Mouse (Mus musculus) MEL (cell line): ENCODE measurements around the gene Ephx4. TPM values are rescaled to one million over a fixed set of nuclear protein-coding genes. Genes with fewer than 3 reads are reported as not detected.

Source experiments
- DNase-seq: peaks from one replicate; pipeline ENCODE4 v3.0.0; 2011; ENCODE audit warnings: low read depth, low spot score
- H3K27ac ChIP-seq: 2 replicates; pipeline ENCODE4 v1.5.1; 2012; ENCODE audit warnings: low read depth, mild to moderate bottlenecking, control low read depth, low read length, moderate library complexity; ENCODE audit not compliant: control insufficient read depth
- H3K27me3 ChIP-seq, 2 experiments: fragments of 150-350 bp in 1 of 2; sonication (generic) in 1 of 2; 2 replicates each; pipeline ENCODE4 v1.6.1; 2012; ENCODE audit warnings: low read length in 2 of 2, mild to moderate bottlenecking in 2 of 2, improper control_type of control experiment in 1 of 2, moderate library complexity in 1 of 2; ENCODE audit not compliant: insufficient read depth in 2 of 2, control insufficient read depth in 1 of 2
- H3K36me3 ChIP-seq, 2 experiments: 2 replicates each; pipeline ENCODE4 v1.6.1; 2012 to 2014; ENCODE audit warnings: low read length in 2 of 2, improper control_type of control experiment in 1 of 2, inconsistent platforms in 1 of 2, mild to moderate bottlenecking in 1 of 2; ENCODE audit not compliant: insufficient read depth in 2 of 2, control insufficient read depth in 1 of 2
- H3K4me1 ChIP-seq, 2 experiments: fragments of 150-350 bp in 1 of 2; sonication (generic) in 1 of 2; 2 replicates each; pipeline ENCODE4 v1.6.1; 2012; ENCODE audit warnings: low read length in 2 of 2, improper control_type of control experiment in 1 of 2, mild to moderate bottlenecking in 1 of 2; ENCODE audit not compliant: insufficient read depth in 2 of 2, control insufficient read depth in 1 of 2
- H3K4me3 ChIP-seq, 2 experiments: fragments of 150-350 bp in 1 of 2; sonication (generic) in 1 of 2; 2 replicates each; pipeline ENCODE4 v1.5.1; 2012; ENCODE audit warnings: low read depth in 2 of 2, low read length in 2 of 2, mild to moderate bottlenecking in 2 of 2, moderate library complexity in 2 of 2, control low read depth in 1 of 2, improper control_type of control experiment in 1 of 2; ENCODE audit not compliant: control insufficient read depth in 1 of 2, insufficient read depth in 1 of 2
- H3K79me2 ChIP-seq: 2 replicates; pipeline ENCODE4 v1.6.1; 2012; ENCODE audit warnings: mild to moderate bottlenecking, low read length, moderate library complexity; ENCODE audit not compliant: control insufficient read depth, poor library complexity, insufficient read depth
- H3K9ac ChIP-seq: 2 replicates; pipeline ENCODE4 v1.6.1; 2012; ENCODE audit warnings: low read depth, mild to moderate bottlenecking, control low read depth, low read length, moderate library complexity; ENCODE audit not compliant: control insufficient read depth, poor library complexity, severe bottlenecking
- H3K9me3 ChIP-seq: fragments of 150-350 bp; sonication (generic); replicated peaks from 2 replicates; pipeline ENCODE4 v1.6.1; 2012; ENCODE audit warnings: mild to moderate bottlenecking, low read length, improper control_type of control experiment, moderate library complexity; ENCODE audit not compliant: insufficient read depth
- BHLHE40 ChIP-seq: IDR thresholded peaks from 2 replicates; pipeline ENCODE4 v1.6.1; 2012; ENCODE audit warnings: low read depth, mild to moderate bottlenecking, inconsistent platforms, low read length, improper control_type of control experiment, borderline replicate concordance
- CHD1 ChIP-seq: IDR thresholded peaks from 2 replicates; pipeline ENCODE4 v1.6.1; 2012; ENCODE audit warnings: low read depth, mild to moderate bottlenecking, inconsistent platforms, low read length, improper control_type of control experiment
- CHD2 ChIP-seq: IDR thresholded peaks from 2 replicates; pipeline ENCODE4 v1.6.1; 2011; ENCODE audit warnings: low read length, improper control_type of control experiment
- CTCF ChIP-seq, 3 experiments: IDR thresholded peaks in 2 of 3; conservative IDR thresholded peaks in 1 of 3; 2 replicates each; pipeline ENCODE4 v1.5.1; 2011 to 2012; ENCODE audit warnings: low read length in 3 of 3, low read depth in 2 of 3, mild to moderate bottlenecking in 2 of 3, improper control_type of control experiment in 1 of 3, inconsistent platforms in 1 of 3, mixed read lengths in 1 of 3, moderate library complexity in 1 of 3; ENCODE audit not compliant: control insufficient read depth in 1 of 3, insufficient read depth in 1 of 3, poor library complexity in 1 of 3, severe bottlenecking in 1 of 3
- E2F4 ChIP-seq: IDR thresholded peaks from 2 replicates; pipeline ENCODE4 v1.6.1; 2011; ENCODE audit warnings: low read depth, low read length, improper control_type of control experiment, borderline replicate concordance
- ELF1 ChIP-seq: IDR thresholded peaks from 2 replicates; pipeline ENCODE4 v1.6.1; 2014; ENCODE audit warnings: low read depth, mild to moderate bottlenecking, inconsistent platforms, low read length, improper control_type of control experiment, moderate library complexity
- EP300 ChIP-seq, 2 experiments: IDR thresholded peaks; 2 replicates each; pipeline ENCODE4 v1.6.1; 2011; ENCODE audit warnings: improper control_type of control experiment in 2 of 2, low read length in 2 of 2, low read depth in 1 of 2, mild to moderate bottlenecking in 1 of 2
- ETS1 ChIP-seq: IDR thresholded peaks from 2 replicates; pipeline ENCODE4 v1.6.1; 2012; ENCODE audit warnings: low read depth, mild to moderate bottlenecking, inconsistent platforms, low read length, improper control_type of control experiment, moderate library complexity
- GABPA ChIP-seq: IDR thresholded peaks from 2 replicates; pipeline ENCODE4 v1.6.1; 2012; ENCODE audit warnings: low read depth, mild to moderate bottlenecking, inconsistent platforms, low read length, improper control_type of control experiment, moderate library complexity
- GATA1 ChIP-seq: IDR thresholded peaks from 2 replicates; pipeline ENCODE4 v1.6.1; 2011; ENCODE audit warnings: low read depth, low read length, improper control_type of control experiment
- HCFC1 ChIP-seq: IDR thresholded peaks from 2 replicates; pipeline ENCODE4 v1.6.1; 2012; ENCODE audit warnings: low read depth, mild to moderate bottlenecking, inconsistent platforms, low read length, improper control_type of control experiment, moderate library complexity
- JUND ChIP-seq: IDR thresholded peaks from 2 replicates; pipeline ENCODE4 v1.6.1; 2011; ENCODE audit warnings: low read depth, mild to moderate bottlenecking, improper control_type of control experiment, low read length
- KAT2A ChIP-seq: conservative IDR thresholded peaks from 2 replicates; pipeline ENCODE4 v1.6.1; 2012; ENCODE audit warnings: low read depth, low read length, improper control_type of control experiment, inconsistent platforms
- MAFK ChIP-seq: IDR thresholded peaks from 2 replicates; pipeline ENCODE4 v1.6.1; 2011; ENCODE audit warnings: low read depth, mild to moderate bottlenecking, low read length, improper control_type of control experiment, borderline replicate concordance
- MAX ChIP-seq: IDR thresholded peaks from 2 replicates; pipeline ENCODE4 v1.6.1; 2011; ENCODE audit warnings: low read length, improper control_type of control experiment
- MAZ ChIP-seq: IDR thresholded peaks from 2 replicates; pipeline ENCODE4 v1.6.1; 2012; ENCODE audit warnings: low read depth, mild to moderate bottlenecking, inconsistent platforms, low read length, improper control_type of control experiment
- MEF2A ChIP-seq: IDR thresholded peaks from 2 replicates; pipeline ENCODE4 v1.6.1; 2014; ENCODE audit warnings: low read depth, mild to moderate bottlenecking, inconsistent platforms, low read length, improper control_type of control experiment; ENCODE audit not compliant: poor library complexity, insufficient replicate concordance, severe bottlenecking; ENCODE audit errors: extremely low read depth
- MXI1 ChIP-seq: IDR thresholded peaks from 2 replicates; pipeline ENCODE4 v1.6.1; 2011; ENCODE audit warnings: mild to moderate bottlenecking, low read depth, low read length, improper control_type of control experiment
- MYB ChIP-seq: IDR thresholded peaks from 2 replicates; pipeline ENCODE4 v1.6.1; 2011; ENCODE audit warnings: mild to moderate bottlenecking, low read depth, low read length, improper control_type of control experiment
- NELFE ChIP-seq: IDR thresholded peaks from 2 replicates; pipeline ENCODE4 v1.6.1; 2011; ENCODE audit warnings: low read depth, low read length, improper control_type of control experiment
- NRF1 ChIP-seq: IDR thresholded peaks from 2 replicates; pipeline ENCODE4 v1.6.1; 2014; ENCODE audit warnings: low read depth, mild to moderate bottlenecking, inconsistent platforms, low read length, improper control_type of control experiment, moderate library complexity; ENCODE audit not compliant: poor library complexity, insufficient read depth, severe bottlenecking
- POLR2A ChIP-seq, 2 experiments: IDR thresholded peaks; 2 replicates each; pipeline ENCODE4 v1.6.1; 2011 to 2012; ENCODE audit warnings: low read length in 2 of 2, mild to moderate bottlenecking in 2 of 2, control low read depth in 1 of 2, improper control_type of control experiment in 1 of 2, low read depth in 1 of 2, moderate library complexity in 1 of 2; ENCODE audit not compliant: control insufficient read depth in 1 of 2, insufficient read depth in 1 of 2, poor library complexity in 1 of 2
- POLR2AphosphoS2 ChIP-seq: IDR thresholded peaks from 2 replicates; pipeline ENCODE4 v1.6.1; 2011; ENCODE audit warnings: low read length, improper control_type of control experiment
- POLR2AphosphoS5 ChIP-seq: IDR thresholded peaks from 2 replicates; pipeline ENCODE4 v1.6.1; 2012; ENCODE audit warnings: low read depth, borderline replicate concordance, mild to moderate bottlenecking, inconsistent platforms, low read length, moderate library complexity, mixed read lengths
- RAD21 ChIP-seq: IDR thresholded peaks from 2 replicates; pipeline ENCODE4 v1.6.1; 2011; ENCODE audit warnings: mild to moderate bottlenecking, low read depth, low read length, improper control_type of control experiment
- RCOR1 ChIP-seq: IDR thresholded peaks from 2 replicates; pipeline ENCODE4 v1.6.1; 2012; ENCODE audit warnings: low read depth, mild to moderate bottlenecking, inconsistent platforms, low read length, improper control_type of control experiment
- SIN3A ChIP-seq: IDR thresholded peaks from 2 replicates; pipeline ENCODE4 v1.6.1; 2012; ENCODE audit warnings: low read length, improper control_type of control experiment, inconsistent platforms
- SMC3 ChIP-seq: IDR thresholded peaks from 2 replicates; pipeline ENCODE4 v1.6.1; 2011; ENCODE audit warnings: low read depth, low read length, improper control_type of control experiment
- TBP ChIP-seq: IDR thresholded peaks from 2 replicates; pipeline ENCODE4 v1.8.0; 2011; ENCODE audit warnings: low read depth, low read length, improper control_type of control experiment
- TCF12 ChIP-seq: IDR thresholded peaks from 2 replicates; pipeline ENCODE4 v1.6.1; 2014; ENCODE audit warnings: low read depth, mild to moderate bottlenecking, inconsistent platforms, low read length, improper control_type of control experiment, moderate library complexity
- UBTF ChIP-seq: IDR thresholded peaks from 2 replicates; pipeline ENCODE4 v1.6.1; 2012; ENCODE audit warnings: low read depth, mild to moderate bottlenecking, inconsistent platforms, low read length, improper control_type of control experiment, moderate library complexity, borderline replicate concordance; ENCODE audit not compliant: insufficient read depth
- USF1 ChIP-seq: IDR thresholded peaks from 2 replicates; pipeline ENCODE4 v1.6.1; 2014; ENCODE audit warnings: low read depth, mild to moderate bottlenecking, inconsistent platforms, low read length, improper control_type of control experiment, moderate library complexity
- USF2 ChIP-seq, 2 experiments: IDR thresholded peaks; 2 replicates each; pipeline ENCODE4 v1.6.1; 2011 to 2012; ENCODE audit warnings: improper control_type of control experiment in 2 of 2, low read length in 2 of 2, borderline replicate concordance in 1 of 2, inconsistent platforms in 1 of 2, low read depth in 1 of 2, mild to moderate bottlenecking in 1 of 2; ENCODE audit not compliant: insufficient read depth in 1 of 2
- ZC3H11A ChIP-seq: IDR thresholded peaks from 2 replicates; pipeline ENCODE4 v1.6.1; 2012; ENCODE audit warnings: low read depth, mild to moderate bottlenecking, inconsistent platforms, low read length, improper control_type of control experiment
- ZKSCAN1 ChIP-seq: IDR thresholded peaks from 2 replicates; pipeline ENCODE4 v1.6.1; 2012; ENCODE audit warnings: low read depth, mild to moderate bottlenecking, inconsistent platforms, low read length, improper control_type of control experiment, moderate library complexity
- ZMIZ1 ChIP-seq: IDR thresholded peaks from 2 replicates; pipeline ENCODE4 v1.6.1; 2012; ENCODE audit warnings: low read depth, mild to moderate bottlenecking, inconsistent platforms, low read length, improper control_type of control experiment, moderate library complexity
- polyA plus RNA-seq, 2 experiments: library from polyadenylated mRNA; stranded (reverse) in 1 of 2; unstranded in 1 of 2; fragments of >175 nt in 1 of 2; fragments of >200 nt in 1 of 2; gene quantifications; 2 replicates each; pipeline versions ENCODE4 v1.2.1 to v1.2.4; 2012; ENCODE audit warnings: low replicate concordance in 2 of 2, low read depth in 1 of 2; ENCODE audit not compliant: insufficient read length in 2 of 2, insufficient read depth in 1 of 2, missing spikeins in 1 of 2
- total RNA-seq: library from RNA; depleted of rRNA; stranded (reverse); fragments of 300-350 nt; gene quantifications from 2 replicates; pipeline ENCODE4 v1.2.3, GENCODE M21; 2012

The Ephx4 gene
- total and polyA plus RNA-seq, 3 experiments, result 0.39 to 1.4 TPM; not detected in 1

- Histone ChIP-seq H3K9ac (peak overlapping the region; percentile 13), H3K4me1 (peaks cover 6 to 9% of the 10 kb centered on the region in 2 experiments; a peak in 3 of 4 replicates), H3K27ac (peak overlapping the region; percentile 65), H3K79me2 (no peaks in the 10 kb centered on the region), H3K4me3 (peak overlapping the region; percentile 31 to 38), H3K9me3 (no peaks in the 10 kb centered on the region), H3K27me3 (no peaks in the 10 kb centered on the region), H3K36me3 (peaks cover 0 to 11% of the 10 kb centered on the region in 2 experiments; a peak in 2 of 4 replicates)
- peak; percentile 81 for DNase-seq
- TF ChIP-seq GATA1 (peak; percentile 73), POLR2A (IDR thresholded peaks at IDR 0.05; ENCODE audit: control insufficient read depth in 1 of 2, insufficient read depth in 1 of 2, low read depth in 1 of 2, low read length in 2 of 2, poor library complexity in 1 of 2) (no peak), NELFE (no peak), UBTF (no peak), GABPA (peak; percentile 38; the same call in 1 of the 2 replicates), ETS1 (peak; percentile 82), CTCF (IDR thresholded peaks at IDR 0.05 in 2 of 3, conservative IDR thresholded peaks at IDR 0.05 in 1 of 3; ENCODE audit: control insufficient read depth in 1 of 3, insufficient read depth in 1 of 3, low read depth in 2 of 3, low read length in 3 of 3, poor library complexity in 1 of 3, severe bottlenecking in 1 of 3) (no peak), SIN3A (peak; percentile 56), CHD1 (no peak), SMC3 (no peak), MAFK (peak; percentile 76), POLR2AphosphoS5 (no peak), ZMIZ1 (no peak), TBP (peak; percentile 19; the same call in 1 of the 2 replicates), MAX (peak; percentile 68), CHD2 (no peak), MAZ (no peak), EP300 (IDR thresholded peaks at IDR 0.05; ENCODE audit: low read depth in 1 of 2, low read length in 2 of 2) (peak in 1 of 2 experiments; percentile 38; a peak in 3 of 4 replicates), JUND (no peak), TCF12 (peak; percentile 56), ZC3H11A (no peak), MXI1 (peak; percentile 58; the same call in 1 of the 2 replicates), BHLHE40 (0 out of 2 replicates have a peak, but pooled peaks have one; percentile 32), RCOR1 (peak; percentile 47), KAT2A (no peak), MEF2A (no peak), E2F4 (no peak), ZKSCAN1 (no peak), NRF1 (0 out of 2 replicates have a peak, but pooled peaks have one; percentile 9), POLR2AphosphoS2 (no peak), HCFC1 (no peak), RAD21 (no peak), USF2 (IDR thresholded peaks at IDR 0.05; ENCODE audit: borderline replicate concordance in 1 of 2, insufficient read depth in 1 of 2, low read depth in 1 of 2, low read length in 2 of 2) (no peak), MYB (peak; percentile 19; the same call in 1 of the 2 replicates), ELF1 (no peak), USF1 (no peak)
These were observed 68.2 kb downstream of the Ephx4 start for GRCm38 (mm10) chr5:107470600-107471329.
